Mouse (Mus musculus) neural tube, embryonic 15.5 days (tissue): ENCODE data around the gene Phlda2. TPM values are rescaled to one million over a fixed set of nuclear protein-coding genes. Genes with fewer than 3 reads are reported as not detected.
A peak's percentile ranks its signal among the peaks of the same experiment; 100 is the strongest.

Source experiments
- ATAC-seq: fragments of 200-750 bp; cut with Nextera tagmentation; 2 replicates; pipeline ENCODE4 v1.8.0; 2017; ENCODE audit warnings: mild to moderate bottlenecking, moderate TSS enrichment, moderate library complexity; ENCODE audit not compliant: low FRiP score
- H3K27ac ChIP-seq: fragments of 300-500 bp; sonication (generic); replicated peaks from 2 replicates; pipeline ENCODE4 v1.5.1; 2015; ENCODE audit warnings: mild to moderate bottlenecking, inconsistent platforms
- H3K27me3 ChIP-seq: fragments of 300-500 bp; sonication (generic); replicated peaks from 2 replicates; pipeline ENCODE4 v1.6.1; 2015; ENCODE audit warnings: inconsistent platforms
- H3K36me3 ChIP-seq: fragments of 300-500 bp; sonication (generic); 2 replicates; pipeline ENCODE4 v1.6.1; 2015; ENCODE audit warnings: inconsistent platforms
- H3K4me1 ChIP-seq: fragments of 300-500 bp; sonication (generic); 2 replicates; pipeline ENCODE4 v1.6.1; 2015; ENCODE audit warnings: inconsistent platforms
- H3K4me2 ChIP-seq: fragments of 300-500 bp; sonication (generic); 2 replicates; pipeline ENCODE4 v1.6.1; 2015; ENCODE audit warnings: inconsistent platforms, mild to moderate bottlenecking, moderate library complexity
- H3K4me3 ChIP-seq: fragments of 300-500 bp; sonication (generic); replicated peaks from 2 replicates; pipeline ENCODE4 v1.5.1; 2015; ENCODE audit warnings: mild to moderate bottlenecking, inconsistent platforms
- H3K9ac ChIP-seq: fragments of 300-500 bp; sonication (generic); replicated peaks from 2 replicates; pipeline ENCODE4 v1.6.1; 2015; ENCODE audit warnings: mild to moderate bottlenecking, inconsistent platforms
- H3K9me3 ChIP-seq: fragments of 300-500 bp; sonication (generic); replicated peaks from 2 replicates; pipeline ENCODE4 v1.6.1; 2016; ENCODE audit warnings: inconsistent platforms
- WGBS: fragments of 180-500 bp; shearing (Covaris S2); methylation state at CpG from one replicate; pipeline ENCODE4 v1.1.7; 2015; ENCODE audit warnings: mixed read lengths; 5-methylcytosine and 5-hydroxymethylcytosine counted together
- polyA plus RNA-seq: library from polyadenylated mRNA; unstranded; fragments of >200 nt; fragmentation: Nextera tagmentation; extraction: Ambion mirVana; gene quantifications from 2 replicates; pipeline ENCODE4 v1.2.1, GENCODE M21; 2015

Phlda2 gene
- polyA plus RNA-seq, 1 experiment from 2014 or later = 1.0 TPM

DNA sequence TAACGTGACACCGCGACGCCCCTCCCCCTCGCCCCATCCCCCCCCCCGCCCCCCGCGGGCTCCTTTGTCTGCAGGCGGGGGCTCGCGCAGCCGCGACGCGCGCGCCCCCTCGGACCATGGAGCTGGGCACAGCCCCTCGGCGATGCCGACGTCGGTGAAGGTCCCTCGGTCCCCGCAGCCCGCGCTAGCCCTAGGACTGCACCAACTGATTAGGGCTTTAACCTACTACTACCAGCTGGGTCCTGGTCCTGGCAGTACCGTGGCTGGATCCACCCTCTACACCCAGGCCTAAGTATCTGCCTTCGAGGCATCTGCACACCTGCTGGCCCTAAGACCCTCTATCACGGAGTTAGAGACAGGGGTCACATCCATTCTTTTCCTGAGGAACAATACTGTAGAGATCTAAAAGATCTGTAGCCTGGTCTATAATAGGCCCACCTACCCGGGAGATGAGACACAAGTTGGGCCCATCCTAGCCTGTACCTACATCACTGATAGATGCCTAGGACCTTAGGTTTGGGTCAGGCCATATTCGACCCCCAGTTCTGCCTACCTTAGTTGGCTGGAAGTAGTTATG is 41.6 kb downstream of the Phlda2 start:
- peaks cover 33% of the 10 kb centered on the region for H3K4me1 ChIP-seq
- 0 out of 2 replicates have a peak, but pooled peaks cover 3% of the 10 kb centered on the region for H3K9me3 ChIP-seq
- H3K36me3 ChIP-seq = no peaks in the 10 kb centered on the region
- peak overlapping the region; percentile 21 for H3K9ac ChIP-seq
- peak; percentile 60 for ATAC-seq
- H3K4me3 ChIP-seq = peak overlapping the region; percentile 57
- H3K27me3 ChIP-seq = 0 out of 2 replicates have a peak, but pooled peaks cover 3% of the 10 kb centered on the region
- 25% methylated on average over 30 of the region's 32 CpGs for WGBS
- peak overlapping the region; percentile 64; the same call in 1 of the 2 replicates for H3K27ac ChIP-seq
- peak overlapping the region; percentile 61 for H3K4me2 ChIP-seq

DNA sequence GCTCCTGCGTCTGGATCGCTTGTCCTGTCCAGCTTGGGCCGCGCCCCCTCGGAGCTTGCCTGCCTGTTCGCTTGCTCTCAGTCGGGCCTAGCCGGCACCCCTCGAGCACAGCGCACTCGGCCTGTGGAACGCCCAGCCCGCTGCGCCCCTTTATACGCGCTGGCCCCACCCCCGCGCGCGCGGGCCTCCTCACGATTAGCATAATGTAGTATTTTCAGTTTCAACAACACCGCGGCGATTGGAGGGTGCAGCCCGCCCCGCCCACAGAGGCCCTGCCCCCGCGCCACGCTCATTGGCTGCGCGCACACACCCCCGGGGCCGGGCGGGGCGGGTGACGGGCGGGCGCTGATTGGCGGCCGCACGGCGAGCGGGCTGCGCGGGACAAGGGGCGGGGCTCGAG is 42.1 kb downstream of the Phlda2 start, which contains the start of gene Cdkn1c:
Gene Cdkn1c, minus strand, starts transcription at position 177 of the 400 bp plus-strand sequence.
- whole genome bisulfite sequencing = 28% methylated on average over 47 of the region's 48 CpGs

DNA sequence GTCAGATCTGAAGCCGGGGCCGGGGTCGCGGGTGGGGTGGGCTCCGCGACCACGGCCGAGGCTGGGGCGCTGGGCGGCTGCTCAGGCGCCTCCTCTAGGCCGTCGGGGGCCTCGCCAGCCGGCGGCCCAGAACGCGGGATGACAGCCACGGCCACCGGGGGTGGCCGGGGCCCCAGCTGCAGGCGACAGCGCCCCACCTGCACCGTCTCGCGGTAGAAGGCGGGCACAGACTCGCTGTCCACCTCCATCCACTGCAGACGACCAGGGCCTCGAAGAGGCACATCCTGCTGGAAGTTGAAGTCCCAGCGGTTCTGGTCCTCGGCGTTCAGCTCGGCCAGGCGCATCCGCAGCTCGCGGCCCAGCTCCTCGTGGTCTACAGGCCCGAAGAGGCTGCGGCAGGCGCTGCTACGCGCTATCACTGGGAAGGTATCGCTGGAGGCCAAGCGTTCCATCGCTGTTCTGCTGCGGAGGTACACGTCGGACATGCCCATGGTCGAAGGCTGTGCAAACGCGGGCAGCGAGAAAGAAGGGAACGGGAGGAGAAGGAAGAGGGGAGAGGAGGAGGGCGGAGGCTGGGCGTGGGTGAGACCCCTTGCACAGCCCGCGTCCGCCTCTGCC is 42.6 kb downstream of the Phlda2 start:
- H3K4me1 ChIP-seq = peaks cover 33% of the 10 kb centered on the region
- WGBS = 33% methylated on average over 59 of the region's 60 CpGs
- 0 out of 2 replicates have a peak, but pooled peaks cover 3% of the 10 kb centered on the region for H3K9me3 ChIP-seq
- peak overlapping the region; percentile 75 for H3K27ac ChIP-seq
- peak overlapping the region; percentile 61 for H3K4me2 ChIP-seq
- H3K4me3 ChIP-seq = peak overlapping the region; percentile 57
- H3K36me3 ChIP-seq = no peaks in the 10 kb centered on the region
- ATAC-seq = peak; percentile 25
- H3K27me3 ChIP-seq = 0 out of 2 replicates have a peak, but pooled peaks cover 3% of the 10 kb centered on the region
- H3K9ac ChIP-seq = peak overlapping the region; percentile 57

More for the DNA sequence above, 42.1 kb downstream of the Phlda2 start, which contains the start of gene Cdkn1c:
- H3K27me3 ChIP-seq = 0 out of 2 replicates have a peak, but pooled peaks cover 3% of the 10 kb centered on the region
- H3K27ac ChIP-seq = peak within 1 kb of the TSS; percentile 75
- peak; percentile 88 for ATAC-seq
- H3K36me3 ChIP-seq = no peaks in the 10 kb centered on the region
- H3K9me3 ChIP-seq = 0 out of 2 replicates have a peak, but pooled peaks cover 3% of the 10 kb centered on the region
- peak within 1 kb of the TSS; percentile 61 for H3K4me2 ChIP-seq
- H3K9ac ChIP-seq = peak within 1 kb of the TSS; percentile 57
- peak within 1 kb of the TSS; percentile 57 for H3K4me3 ChIP-seq
- H3K4me1 ChIP-seq = peaks cover 33% of the 10 kb centered on the region

DNA sequence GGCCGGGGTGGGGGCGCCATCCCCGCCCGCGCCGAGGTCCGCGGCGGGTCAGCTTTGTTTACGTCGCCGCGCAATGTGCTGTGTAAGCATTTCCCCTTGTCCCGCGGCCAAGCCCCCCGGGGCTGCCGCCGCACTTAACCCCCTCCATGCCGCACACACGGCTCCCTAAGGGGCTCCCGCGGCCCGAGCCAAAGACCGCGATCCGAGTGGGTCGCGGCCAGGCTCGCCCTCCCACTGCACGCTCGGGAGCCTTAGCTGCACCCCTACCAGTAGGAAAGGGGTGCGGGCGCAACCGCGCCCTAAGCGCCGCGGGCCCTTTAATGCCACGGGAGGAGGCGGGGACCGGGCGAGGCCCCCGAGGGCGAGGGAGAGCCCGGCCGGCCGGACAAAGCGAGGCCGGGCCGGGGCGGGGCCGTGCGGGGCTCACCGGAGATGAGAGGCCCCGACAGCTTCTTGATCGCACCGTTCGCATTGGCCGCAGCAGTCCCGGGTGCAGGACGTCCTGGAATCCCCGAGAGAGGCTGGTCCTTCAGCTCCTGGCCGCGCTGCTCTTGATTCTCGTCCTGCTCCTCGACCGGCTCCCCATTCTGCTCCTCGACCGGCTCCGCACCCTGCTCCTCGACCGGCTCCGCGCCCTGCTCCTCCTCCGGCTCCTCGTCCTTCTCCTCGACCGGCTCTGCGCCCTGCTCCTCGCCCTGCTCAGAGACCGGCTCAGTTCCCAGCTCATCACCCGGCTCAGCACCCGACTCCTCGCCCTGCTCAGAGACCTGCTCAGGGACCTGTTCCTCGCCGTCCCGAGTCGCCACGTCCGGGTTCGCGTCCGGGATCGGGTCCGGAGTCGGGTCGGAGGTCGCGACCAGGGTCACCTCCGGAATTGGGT is 43.4 kb downstream of the Phlda2 start:
- peak overlapping the region; percentile 57 for H3K4me3 ChIP-seq
- H3K36me3 ChIP-seq = no peaks in the 10 kb centered on the region
- WGBS = 23% methylated on average over 99 of the region's 100 CpGs
- H3K9me3 ChIP-seq = 0 out of 2 replicates have a peak, but pooled peaks cover 3% of the 10 kb centered on the region
- H3K27me3 ChIP-seq = 0 out of 2 replicates have a peak, but pooled peaks cover 3% of the 10 kb centered on the region
- H3K27ac ChIP-seq = peak overlapping the region; percentile 75
- no peak for ATAC-seq
- peak overlapping the region; percentile 57 for H3K9ac ChIP-seq
- peak overlapping the region; percentile 61 for H3K4me2 ChIP-seq
- peaks cover 27% of the 10 kb centered on the region for H3K4me1 ChIP-seq

DNA sequence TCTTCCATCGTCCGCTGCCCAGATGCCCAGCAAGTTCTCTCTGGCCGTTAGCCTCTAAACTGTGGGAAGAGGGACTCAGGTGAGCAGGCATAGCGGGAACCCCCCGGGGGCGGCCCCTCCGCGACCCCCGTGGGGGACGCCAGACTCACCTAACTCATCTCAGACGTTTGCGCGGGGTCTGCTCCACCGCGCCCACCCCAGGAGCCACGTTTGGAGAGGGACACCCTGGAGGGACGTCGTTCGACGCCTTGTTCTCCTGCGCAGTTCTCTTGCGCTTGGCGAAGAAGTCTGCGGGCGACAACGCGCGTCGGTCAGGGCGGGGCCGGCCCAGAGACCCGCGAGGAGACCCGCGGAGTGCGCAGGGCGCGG is 44.0 kb downstream of the Phlda2 start:
- Histone ChIP-seq H3K4me3 (peak overlapping the region; percentile 57), H3K36me3 (no peaks in the 10 kb centered on the region), H3K4me2 (peak overlapping the region; percentile 61), H3K27ac (peak overlapping the region; percentile 75), H3K9ac (peak overlapping the region; percentile 57), H3K27me3 (no peaks in the 10 kb centered on the region), H3K4me1 (peaks cover 21% of the 10 kb centered on the region; the same call in 1 of the 2 replicates), H3K9me3 (0 out of 2 replicates have a peak, but pooled peaks cover 3% of the 10 kb centered on the region)
- no peak for ATAC-seq
- 18% methylated on average over 37 of the region's 38 CpGs for WGBS

Other genes starting within 250 kb of the Phlda2 start
- 275 and 292 TPM in 2 replicates for gene Cdkn1c, start 42.1 kb downstream of the Phlda2 start, polyA plus RNA-seq
- 0.61 and 2.0 TPM in 2 replicates for gene Slc22a18, start 29.4 kb downstream of the Phlda2 start, polyA plus RNA-seq
- gene Nap1l4, start 46.0 kb upstream of the Phlda2 start, polyA plus RNA-seq = 299 and 302 TPM in 2 replicates
- 70.3 and 72.4 TPM in 2 replicates for gene Cars, start 96.9 kb upstream of the Phlda2 start, polyA plus RNA-seq
- 0.20 and 0.75 TPM in 2 replicates for gene Tnfrsf26, start 125.6 kb upstream of the Phlda2 start, polyA plus RNA-seq
- 3.9 and 5.3 TPM in 2 replicates for gene Tnfrsf22, start 146.5 kb upstream of the Phlda2 start, polyA plus RNA-seq
- 0.93 and 1.4 TPM in 2 replicates for gene Tnfrsf23, start 182.7 kb upstream of the Phlda2 start, polyA plus RNA-seq